Mouse (Mus musculus): ENCODE measurements at regions not wholly inside any gene's neighbourhood (a gene's known extent, or its start where the extent isn't known, plus 50 kb on each side); places are given as distances from the start of the nearest gene placed in this dataset.
A peak's percentile ranks its signal among the peaks of the same experiment; 100 is the strongest.

DNA sequence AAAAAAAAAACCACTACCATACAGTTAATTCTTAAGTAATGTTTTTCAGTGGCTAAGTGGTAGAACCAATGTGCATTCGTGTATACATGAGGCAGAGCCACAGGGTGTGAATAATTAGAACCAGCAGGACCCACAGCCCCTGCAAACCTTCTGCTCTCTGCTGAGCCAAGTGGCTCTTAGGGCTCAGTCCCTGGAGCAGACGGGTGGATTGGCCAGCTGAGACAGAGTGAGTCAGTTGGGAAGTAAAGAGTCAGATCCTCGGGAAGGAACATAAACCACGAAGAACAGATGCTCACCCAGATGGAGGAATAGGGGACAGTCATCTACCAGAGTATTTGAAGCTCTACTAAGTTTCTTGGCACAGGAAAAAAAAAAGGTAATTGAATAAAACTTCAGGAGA lies 293.1 kb downstream of the Basp1 start:
- no peaks in the 10 kb centered on the region for H3K27me3 ChIP-seq (ENCODE audit: control insufficient read depth, insufficient read depth, low read length)
- TF ChIP-seq CTCF (IDR thresholded peaks at IDR 0.05; ENCODE audit: extremely low read depth, insufficient read length, insufficient replicate concordance, low read depth, low read length) (no peak), POLR2A (IDR thresholded peaks at IDR 0.05; ENCODE audit: low read depth, low read length) (no peak)
- H3K27ac ChIP-seq (ENCODE audit: insufficient read depth, low read depth, low read length): no peak overlapping the region
- 64% methylated on average over 4 of the region's 4 CpGs for WGBS
- no peak overlapping the region for H3K4me3 ChIP-seq (ENCODE audit: low read depth, low read length)
- no peaks in the 10 kb centered on the region for H3K36me3 ChIP-seq (ENCODE audit: control insufficient read depth, insufficient read depth, low read length)
- no peaks in the 10 kb centered on the region for H3K4me1 ChIP-seq (ENCODE audit: control insufficient read depth, insufficient read depth, insufficient read length, low read length)

DNA sequence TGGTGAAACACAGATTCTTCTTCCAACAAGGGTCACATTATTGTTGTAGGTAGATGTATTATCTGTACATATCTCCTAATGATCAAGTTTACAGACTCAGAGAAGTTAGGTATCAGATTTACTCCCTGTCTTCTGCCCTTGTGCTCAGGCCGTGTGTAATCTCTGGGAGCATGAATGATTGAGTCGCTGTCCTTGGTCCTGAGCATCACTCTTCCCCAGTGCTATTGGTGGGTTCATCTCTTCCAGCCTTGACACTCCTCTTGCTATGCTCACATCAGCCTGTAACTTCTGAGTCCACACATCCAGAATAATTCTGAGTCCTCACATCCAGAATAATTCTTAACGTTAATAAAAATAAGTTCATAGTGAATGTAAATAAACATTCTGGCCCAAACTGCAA lies 295.6 kb downstream of the Basp1 start:
- WGBS: 40% methylated on average over 3 of the region's 3 CpGs
- H3K4me1 ChIP-seq (ENCODE audit: control insufficient read depth, insufficient read depth, insufficient read length, low read length): no peaks in the 10 kb centered on the region
- no peaks in the 10 kb centered on the region for H3K27me3 ChIP-seq (ENCODE audit: control insufficient read depth, insufficient read depth, low read length)
- TF ChIP-seq CTCF (IDR thresholded peaks at IDR 0.05; ENCODE audit: extremely low read depth, insufficient read length, insufficient replicate concordance, low read depth, low read length): no peak
- no peak for TF ChIP-seq POLR2A (IDR thresholded peaks at IDR 0.05; ENCODE audit: low read depth, low read length)
- H3K27ac ChIP-seq (ENCODE audit: insufficient read depth, low read depth, low read length): no peak overlapping the region
- H3K4me3 ChIP-seq (ENCODE audit: low read depth, low read length): no peak overlapping the region
- no peaks in the 10 kb centered on the region for H3K36me3 ChIP-seq (ENCODE audit: control insufficient read depth, insufficient read depth, low read length)

DNA sequence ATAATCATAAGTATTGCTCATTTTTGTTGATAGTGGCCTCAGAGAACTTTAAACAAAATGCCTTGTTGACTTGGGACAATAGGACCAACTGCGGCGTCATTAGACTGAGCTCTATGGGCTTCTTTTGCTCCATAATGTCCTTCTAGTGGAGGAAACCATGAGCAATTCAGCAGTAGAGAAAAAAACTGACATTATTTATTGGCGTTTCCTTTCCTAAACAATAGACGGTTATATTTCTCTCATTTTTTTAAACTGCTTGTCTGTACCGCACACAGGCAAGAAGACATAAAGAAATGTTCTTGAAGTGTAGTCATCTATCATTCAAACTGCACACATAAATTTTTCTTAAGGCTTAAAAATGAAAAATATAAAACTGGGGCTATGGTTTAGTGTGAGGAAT lies 310.8 kb downstream of the Basp1 start:
- Histone ChIP-seq H3K27me3 (ENCODE audit: control insufficient read depth, insufficient read depth, low read length) (no peaks in the 10 kb centered on the region), H3K36me3 (ENCODE audit: control insufficient read depth, insufficient read depth, low read length) (no peaks in the 10 kb centered on the region), H3K4me3 (ENCODE audit: low read depth, low read length) (no peak overlapping the region), H3K4me1 (ENCODE audit: control insufficient read depth, insufficient read depth, insufficient read length, low read length) (no peaks in the 10 kb centered on the region), H3K27ac (ENCODE audit: insufficient read depth, low read depth, low read length) (no peak overlapping the region)
- 74% methylated on average over 5 of the region's 5 CpGs for WGBS
- no peak for TF ChIP-seq POLR2A (IDR thresholded peaks at IDR 0.05; ENCODE audit: low read depth, low read length)
- no peak for TF ChIP-seq CTCF (IDR thresholded peaks at IDR 0.05; ENCODE audit: extremely low read depth, insufficient read length, insufficient replicate concordance, low read depth, low read length)

DNA sequence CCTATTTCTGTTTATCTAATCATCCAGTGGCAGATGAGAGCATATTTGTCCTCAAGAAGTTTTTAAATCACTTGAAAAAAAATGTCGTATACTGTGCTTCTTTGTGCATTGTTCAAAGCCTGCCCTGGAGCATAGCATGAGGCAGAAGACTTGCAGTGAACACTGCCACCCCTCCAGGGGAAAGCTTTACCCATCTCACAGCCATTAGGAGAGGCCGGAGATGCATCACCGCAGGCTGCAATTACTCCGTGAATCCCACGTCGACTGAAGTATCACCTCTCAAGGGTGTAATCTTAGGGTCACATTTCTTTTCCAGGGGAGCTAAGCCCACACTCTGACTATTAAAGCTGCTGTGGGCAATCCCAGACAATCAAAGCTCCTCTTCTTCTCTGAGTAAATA lies 319.8 kb downstream of the Basp1 start:
- no peak for TF ChIP-seq POLR2A (IDR thresholded peaks at IDR 0.05; ENCODE audit: low read depth, low read length)
- no peak for TF ChIP-seq CTCF (IDR thresholded peaks at IDR 0.05; ENCODE audit: extremely low read depth, insufficient read length, insufficient replicate concordance, low read depth, low read length)
- Histone ChIP-seq H3K4me3 (ENCODE audit: low read depth, low read length) (no peak overlapping the region), H3K36me3 (ENCODE audit: control insufficient read depth, insufficient read depth, low read length) (no peaks in the 10 kb centered on the region), H3K4me1 (ENCODE audit: control insufficient read depth, insufficient read depth, insufficient read length, low read length) (no peaks in the 10 kb centered on the region), H3K27ac (ENCODE audit: insufficient read depth, low read depth, low read length) (no peak overlapping the region), H3K27me3 (ENCODE audit: control insufficient read depth, insufficient read depth, low read length) (no peaks in the 10 kb centered on the region)
- 59% methylated on average over 6 of the region's 6 CpGs for WGBS

DNA sequence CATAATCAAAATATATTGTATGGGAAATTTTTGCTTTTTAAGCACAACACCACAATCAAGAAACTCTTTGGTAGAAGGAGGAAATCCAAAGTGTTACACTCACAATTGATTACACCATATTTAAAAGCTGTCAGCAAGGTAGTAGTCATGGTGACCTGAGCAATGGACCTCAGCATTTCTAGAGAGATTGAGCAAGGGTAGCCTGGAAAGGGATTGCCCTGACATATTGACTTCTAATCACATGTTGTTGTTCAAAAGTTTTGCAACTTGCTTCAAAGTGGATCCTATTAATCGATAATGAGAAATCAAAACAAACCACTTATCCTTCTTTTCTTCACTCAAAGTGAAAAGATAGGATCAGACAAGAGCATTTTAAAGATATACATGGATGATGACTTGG lies 343.9 kb downstream of the Basp1 start:
- Histone ChIP-seq H3K4me1 (ENCODE audit: control insufficient read depth, insufficient read depth, insufficient read length, low read length) (no peaks in the 10 kb centered on the region), H3K36me3 (ENCODE audit: control insufficient read depth, insufficient read depth, low read length) (no peaks in the 10 kb centered on the region), H3K27me3 (ENCODE audit: control insufficient read depth, insufficient read depth, low read length) (no peaks in the 10 kb centered on the region), H3K27ac (ENCODE audit: insufficient read depth, low read depth, low read length) (no peak overlapping the region), H3K4me3 (ENCODE audit: low read depth, low read length) (no peak overlapping the region)
- no peak for TF ChIP-seq POLR2A (IDR thresholded peaks at IDR 0.05; ENCODE audit: low read depth, low read length)
- no peak for TF ChIP-seq CTCF (IDR thresholded peaks at IDR 0.05; ENCODE audit: extremely low read depth, insufficient read length, insufficient replicate concordance, low read depth, low read length)
- WGBS: 86% methylated on average over 1 of the region's 1 CpGs

DNA sequence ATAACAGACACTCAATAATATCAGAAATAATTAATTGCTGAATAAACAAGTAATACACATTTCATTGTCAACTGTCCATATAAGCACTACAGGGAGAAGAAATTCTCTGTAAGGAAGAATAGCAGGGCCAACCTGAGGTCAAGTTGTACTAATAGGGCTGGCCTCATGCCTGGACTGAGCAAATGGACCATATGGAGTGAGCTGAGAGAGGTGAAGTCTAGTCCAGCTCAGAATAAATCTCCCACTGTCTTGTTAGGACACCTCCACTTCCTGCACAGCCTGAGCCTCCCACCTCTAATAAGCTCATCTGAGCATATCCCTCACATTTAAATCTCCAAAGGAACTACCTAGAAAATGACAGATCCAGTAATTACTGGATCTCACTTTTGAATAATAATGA lies 354.2 kb downstream of the Basp1 start:
- no peak overlapping the region for H3K4me3 ChIP-seq (ENCODE audit: low read depth, low read length)
- no peaks in the 10 kb centered on the region for H3K4me1 ChIP-seq (ENCODE audit: control insufficient read depth, insufficient read depth, insufficient read length, low read length)
- H3K36me3 ChIP-seq (ENCODE audit: control insufficient read depth, insufficient read depth, low read length): no peaks in the 10 kb centered on the region
- no peak for TF ChIP-seq CTCF (IDR thresholded peaks at IDR 0.05; ENCODE audit: extremely low read depth, insufficient read length, insufficient replicate concordance, low read depth, low read length)
- H3K27ac ChIP-seq (ENCODE audit: insufficient read depth, low read depth, low read length): no peak overlapping the region
- H3K27me3 ChIP-seq (ENCODE audit: control insufficient read depth, insufficient read depth, low read length): no peaks in the 10 kb centered on the region

DNA sequence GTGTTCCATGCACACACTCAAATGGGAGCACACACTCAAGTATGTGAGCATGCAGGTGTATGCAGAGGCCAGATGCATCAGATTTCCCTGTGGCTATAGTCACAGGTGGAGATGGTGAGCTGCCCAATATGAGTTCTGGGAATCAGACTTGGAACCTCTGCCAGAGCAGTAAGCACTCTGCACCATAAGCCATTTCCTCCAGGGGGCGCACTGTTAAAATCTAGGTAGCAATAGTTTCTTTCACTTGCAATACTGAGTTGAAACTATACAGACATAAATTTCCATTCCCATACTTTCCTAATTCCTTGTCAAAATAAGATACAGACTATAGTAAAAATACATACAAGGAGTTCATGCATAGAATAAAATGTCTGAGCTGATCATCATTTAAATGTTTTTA lies 365.7 kb downstream of the Basp1 start:
- 31% methylated on average over 1 of the region's 1 CpGs for WGBS
- no peak for TF ChIP-seq POLR2A (IDR thresholded peaks at IDR 0.05; ENCODE audit: low read depth, low read length)
- TF ChIP-seq CTCF (IDR thresholded peaks at IDR 0.05; ENCODE audit: extremely low read depth, insufficient read length, insufficient replicate concordance, low read depth, low read length): peak; percentile 22; the same call in 1 of the 2 replicates
- Histone ChIP-seq H3K4me1 (ENCODE audit: control insufficient read depth, insufficient read depth, insufficient read length, low read length) (no peaks in the 10 kb centered on the region), H3K27ac (ENCODE audit: insufficient read depth, low read depth, low read length) (no peak overlapping the region), H3K36me3 (ENCODE audit: control insufficient read depth, insufficient read depth, low read length) (no peaks in the 10 kb centered on the region), H3K27me3 (ENCODE audit: control insufficient read depth, insufficient read depth, low read length) (no peaks in the 10 kb centered on the region), H3K4me3 (ENCODE audit: low read depth, low read length) (no peak overlapping the region)
